Mouse (Mus musculus) stomach, embryonic 16.5 days (tissue): ENCODE data around the gene Gm14440. TPM values are rescaled to one million over a fixed set of nuclear protein-coding genes. Genes with fewer than 3 reads are reported as not detected.
"Not testable (repeated sequence)": the region's sequence is repeated elsewhere in the genome, so short reads cannot be mapped to it uniquely, and the experiment has no call there.

Source experiments
- ATAC-seq: fragments of 200-750 bp; cut with Nextera tagmentation; 2 replicates; pipeline ENCODE4 v1.8.0; 2017; ENCODE audit warnings: moderate number of reproducible peaks, moderate TSS enrichment; ENCODE audit not compliant: insufficient read depth, low FRiP score
- H3K27ac ChIP-seq: fragments of 300-500 bp; sonication (generic); 2 replicates; pipeline ENCODE4 v1.5.1; 2014; ENCODE audit warnings: low read length
- H3K27me3 ChIP-seq: fragments of 300-500 bp; sonication (generic); 2 replicates; pipeline ENCODE4 v1.6.1; 2014; ENCODE audit warnings: low read length, control low read depth, mixed read lengths; ENCODE audit not compliant: control insufficient read depth, insufficient read depth
- H3K36me3 ChIP-seq: fragments of 300-500 bp; sonication (generic); 2 replicates; pipeline ENCODE4 v1.6.1; 2014; ENCODE audit warnings: low read length; ENCODE audit not compliant: control insufficient read depth, insufficient read depth
- H3K4me1 ChIP-seq: fragments of 300-500 bp; sonication (generic); 2 replicates; pipeline ENCODE4 v1.6.1; 2014; ENCODE audit warnings: low read length, control low read depth, mixed read lengths; ENCODE audit not compliant: control insufficient read depth, insufficient read depth
- H3K4me2 ChIP-seq: fragments of 300-500 bp; sonication (generic); 2 replicates; pipeline ENCODE4 v1.6.1; 2014; ENCODE audit warnings: low read depth, low read length, mixed read lengths
- H3K4me3 ChIP-seq: fragments of 300-500 bp; sonication (generic); replicated peaks from 2 replicates; pipeline ENCODE4 v1.5.1; 2014; ENCODE audit warnings: mild to moderate bottlenecking, low read length
- H3K9ac ChIP-seq: fragments of 300-500 bp; sonication (generic); 2 replicates; pipeline ENCODE4 v1.6.1; 2014; ENCODE audit warnings: low read length
- H3K9me3 ChIP-seq: fragments of 300-500 bp; sonication (generic); replicated peaks from 2 replicates; pipeline ENCODE4 v1.6.1; 2016; ENCODE audit warnings: low read length, control low read depth; ENCODE audit not compliant: control insufficient read depth
- WGBS: fragments of 180-500 bp; shearing (Covaris S2); extraction: QIAGEN DNeasy Blood & Tissue Kit; methylation state at CpG from one replicate; pipeline ENCODE4 v1.1.7; 2014; 5-methylcytosine and 5-hydroxymethylcytosine counted together
- polyA plus RNA-seq: library from polyadenylated mRNA; unstranded; fragments of >200 nt; fragmentation: Nextera tagmentation; extraction: Ambion mirVana; gene quantifications from 2 replicates; pipeline ENCODE4 v1.2.1, GENCODE M21; 2015

Gene Gm14440
- 2.1 and 6.5 TPM in 2 replicates for polyA plus RNA-seq

DNA sequence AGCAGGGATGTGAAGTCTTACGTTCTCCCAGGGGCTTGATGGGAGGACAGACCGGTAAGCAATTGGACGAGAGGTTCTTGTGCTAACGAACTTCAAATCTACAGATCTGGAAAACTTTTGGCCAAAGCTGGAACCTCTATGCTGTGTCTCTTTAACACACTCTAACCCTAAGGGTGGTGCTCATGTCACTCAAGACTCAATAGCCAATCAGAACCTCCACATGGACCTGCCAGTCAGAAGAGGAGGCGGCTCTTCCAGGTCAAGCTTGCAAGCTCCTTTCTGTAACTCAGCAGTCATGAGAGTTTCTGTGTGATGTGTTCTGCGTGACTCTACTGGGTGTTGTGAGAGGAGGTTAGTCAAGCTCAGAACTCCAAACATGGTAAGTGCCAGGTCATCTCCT is at the start of gene Gm14440:
Gm14440 (plus strand) TSS at position 301 of the 400 bp plus-strand sequence.
- not testable (repeated sequence) for H3K4me3 ChIP-seq, H3K9ac ChIP-seq, H3K9me3 ChIP-seq, ATAC-seq, H3K27me3 ChIP-seq, H3K27ac ChIP-seq, H3K4me2 ChIP-seq, H3K4me1 ChIP-seq, H3K36me3 ChIP-seq
- WGBS: no CpG with 5 or more reads among the region's 6 CpGs

Other genes with a start within 250 kb of the Gm14440 start
- 0.85 and 1.1 TPM in 2 replicates for gene Gm14393, start 207.3 kb upstream of the Gm14440 start, polyA plus RNA-seq
- 6.2 and 6.8 TPM in 2 replicates for gene Gm14399, start 133.1 kb upstream of the Gm14440 start, polyA plus RNA-seq
- gene Gm14443, start 99.3 kb upstream of the Gm14440 start, polyA plus RNA-seq: 0.67 and 0.70 TPM in 2 replicates
- gene Gm14391, start 68.2 kb upstream of the Gm14440 start, polyA plus RNA-seq: 5.0 and 6.5 TPM in 2 replicates
- gene Gm4631, start 63.1 kb downstream of the Gm14440 start, polyA plus RNA-seq: 18.3 and 19.8 TPM in 2 replicates
- 8.1 and 8.6 TPM in 2 replicates for gene Zfp968, start 97.3 kb downstream of the Gm14440 start, polyA plus RNA-seq
- gene Gm4724, start 160.7 kb downstream of the Gm14440 start, polyA plus RNA-seq: 7.9 and 19.2 TPM in 2 replicates
- gene Zfp965, start 194.9 kb downstream of the Gm14440 start, polyA plus RNA-seq: 6.6 and 7.6 TPM in 2 replicates